Mouse (Mus musculus) liver (tissue): ENCODE data around the gene Camk2g.

Experiments used
- DNase-seq: peaks from one replicate; pipeline ENCODE4 v3.0.0-alpha.2; 2020; ENCODE audit warnings: mixed read lengths

The Camk2g gene

GRCm38 (mm10) chr14:20784708-20785107 is 9.2 kb downstream of the Camk2g start:
- no peak for DNase-seq

- DNase-seq = no peak
These were observed 10.4 kb downstream of the Camk2g start for GRCm38 (mm10) chr14:20783526-20783925.

- DNase-seq = no peak
These were observed 11.0 kb downstream of the Camk2g start for GRCm38 (mm10) chr14:20782860-20783259.

- DNase-seq = no peak
These were observed 13.7 kb downstream of the Camk2g start for GRCm38 (mm10) chr14:20780217-20780616.

GRCm38 (mm10) chr14:20778496-20778895 is 15.4 kb downstream of the Camk2g start:
- no peak for DNase-seq

- DNase-seq = no peak
These were observed 18.2 kb downstream of the Camk2g start for GRCm38 (mm10) chr14:20775661-20776060.

- DNase-seq = no peak
These were observed 20.5 kb downstream of the Camk2g start for GRCm38 (mm10) chr14:20773410-20773809.

- no peak for DNase-seq
These were observed 21.1 kb downstream of the Camk2g start for GRCm38 (mm10) chr14:20772808-20773207.

- DNase-seq = no peak
These were observed 21.9 kb downstream of the Camk2g start for GRCm38 (mm10) chr14:20771941-20772340.

- no peak for DNase-seq
These were observed 25.3 kb downstream of the Camk2g start for GRCm38 (mm10) chr14:20768581-20768980.

- DNase-seq = no peak
These were observed 26.0 kb downstream of the Camk2g start for GRCm38 (mm10) chr14:20767936-20768335.

- peak; percentile 84 for DNase-seq
These were observed 28.1 kb downstream of the Camk2g start for GRCm38 (mm10) chr14:20765642-20766258.

- no peak for DNase-seq
These were observed 28.9 kb downstream of the Camk2g start for GRCm38 (mm10) chr14:20764942-20765341.

- no peak for DNase-seq
These were observed 35.0 kb downstream of the Camk2g start for GRCm38 (mm10) chr14:20758768-20759435.

- no peak for DNase-seq
These were observed 36.4 kb downstream of the Camk2g start for GRCm38 (mm10) chr14:20757370-20757907.

- no peak for DNase-seq
These were observed 40.1 kb downstream of the Camk2g start for GRCm38 (mm10) chr14:20753792-20754191.

GRCm38 (mm10) chr14:20750503-20750902 is 43.4 kb downstream of the Camk2g start:
- DNase-seq = no peak

GRCm38 (mm10) chr14:20749494-20750051 is 44.3 kb downstream of the Camk2g start:
- DNase-seq = no peak

GRCm38 (mm10) chr14:20748388-20748787 is 45.5 kb downstream of the Camk2g start:
- no peak for DNase-seq

- no peak for DNase-seq
These were observed 47.0 kb downstream of the Camk2g start for GRCm38 (mm10) chr14:20746935-20747334.

- DNase-seq = no peak
These were observed 50.3 kb downstream of the Camk2g start for GRCm38 (mm10) chr14:20743614-20744013.

- no peak for DNase-seq
These were observed 52.6 kb downstream of the Camk2g start for GRCm38 (mm10) chr14:20741301-20741700.

- DNase-seq = no peak
These were observed 55.4 kb downstream of the Camk2g start for GRCm38 (mm10) chr14:20738511-20738910.

- DNase-seq = peak; percentile 61
These were observed 56.6 kb downstream of the Camk2g start for GRCm38 (mm10) chr14:20737306-20737705.
